Mouse (Mus musculus) small intestine, adult 2 months (tissue): Measurements from ENCODE around the gene Ccm2l. TPM values are rescaled to one million over a fixed set of nuclear protein-coding genes. Genes with fewer than 3 reads are reported as not detected.

Experiments
- H3K27ac ChIP-seq: fragments of 200-500 bp; 2 replicates; pipeline ENCODE4 v1.5.1; 2012; ENCODE audit warnings: low read depth, low read length, control low read depth, inconsistent platforms; ENCODE audit not compliant: insufficient read depth
- H3K27me3 ChIP-seq: fragments of 200-500 bp; 2 replicates; pipeline ENCODE4 v1.6.1; 2012; ENCODE audit warnings: mild to moderate bottlenecking, moderate library complexity, low read length, inconsistent platforms; ENCODE audit not compliant: control insufficient read depth, insufficient read depth
- H3K36me3 ChIP-seq: fragments of 200-500 bp; 2 replicates; pipeline ENCODE4 v1.6.1; 2012; ENCODE audit warnings: mild to moderate bottlenecking, low read length, control low read depth, inconsistent platforms; ENCODE audit not compliant: control insufficient read depth, insufficient read depth
- H3K4me1 ChIP-seq: fragments of 200-500 bp; 2 replicates; pipeline ENCODE4 v1.6.1; 2012; ENCODE audit warnings: low read length, inconsistent platforms, mixed read lengths; ENCODE audit not compliant: control insufficient read depth, insufficient read depth, insufficient read length
- H3K4me3 ChIP-seq: fragments of 200-500 bp; 2 replicates; pipeline ENCODE4 v1.5.1; 2012; ENCODE audit warnings: low read depth, mild to moderate bottlenecking, control low read depth, inconsistent platforms, low read length, moderate library complexity
- CTCF ChIP-seq: fragments of 200-500 bp; IDR thresholded peaks from 2 replicates; pipeline ENCODE4 v1.5.1; 2012; ENCODE audit warnings: low read depth, mild to moderate bottlenecking, control low read depth, inconsistent platforms, low read length, moderate library complexity, mixed read lengths; ENCODE audit not compliant: insufficient replicate concordance, insufficient read length; ENCODE audit errors: extremely low read depth
- POLR2A ChIP-seq: fragments of 200-500 bp; IDR thresholded peaks from 2 replicates; pipeline ENCODE4 v1.6.1; 2012; ENCODE audit warnings: low read depth, mild to moderate bottlenecking, control low read depth, inconsistent platforms, low read length, moderate library complexity
- WGBS: fragments of 180-500 bp; shearing (Covaris S2); methylation state at CpG from one replicate; pipeline ENCODE4 v1.1.7; 2018; 5-methylcytosine and 5-hydroxymethylcytosine counted together
- polyA plus RNA-seq: library from polyadenylated mRNA; depleted of rRNA; stranded (reverse); fragments of >200 nt; gene quantifications from 2 replicates; pipeline ENCODE4 v1.2.3, GENCODE M21; 2012

Ccm2l gene
- polyA plus RNA-seq, 1 experiment, result 9.2 TPM

GRCm38 (mm10) chr2:153053896-153054295 lies 11.9 kb upstream of the Ccm2l start:
- Histone ChIP-seq H3K36me3 (no peaks in the 10 kb centered on the region), H3K4me1 (no peaks in the 10 kb centered on the region), H3K27ac (no peak overlapping the region), H3K27me3 (no peaks in the 10 kb centered on the region), H3K4me3 (no peak overlapping the region)
- no peak for TF ChIP-seq CTCF
- no peak for TF ChIP-seq POLR2A
- 80% methylated on average over 8 of the region's 8 CpGs for WGBS

- Histone ChIP-seq H3K27me3 (no peaks in the 10 kb centered on the region), H3K4me1 (no peaks in the 10 kb centered on the region), H3K4me3 (no peak overlapping the region), H3K36me3 (no peaks in the 10 kb centered on the region), H3K27ac (no peak overlapping the region)
- 53% methylated on average over 6 of the region's 6 CpGs for WGBS
- peak; percentile 22; the same call in 1 of the 2 replicates for TF ChIP-seq CTCF
- no peak for TF ChIP-seq POLR2A
These were observed 10.4 kb upstream of the Ccm2l start for GRCm38 (mm10) chr2:153055270-153055920.

GRCm38 (mm10) chr2:153058365-153058764 lies 7.4 kb upstream of the Ccm2l start:
- H3K4me1 ChIP-seq, result no peaks in the 10 kb centered on the region
- H3K27ac ChIP-seq, result no peak overlapping the region
- H3K27me3 ChIP-seq, result no peaks in the 10 kb centered on the region
- H3K36me3 ChIP-seq, result no peaks in the 10 kb centered on the region
- no peak overlapping the region for H3K4me3 ChIP-seq
- TF ChIP-seq CTCF, result no peak
- TF ChIP-seq POLR2A, result no peak
- 49% methylated on average over 4 of the region's 4 CpGs for WGBS

GRCm38 (mm10) chr2:153060216-153060615 lies 5.5 kb upstream of the Ccm2l start:
- Histone ChIP-seq H3K4me1 (no peaks in the 10 kb centered on the region), H3K4me3 (no peak overlapping the region), H3K27me3 (no peaks in the 10 kb centered on the region), H3K36me3 (no peaks in the 10 kb centered on the region), H3K27ac (no peak overlapping the region)
- no peak for TF ChIP-seq CTCF
- TF ChIP-seq POLR2A, result no peak
- 78% methylated on average over 7 of the region's 7 CpGs for WGBS

- Histone ChIP-seq H3K27ac (no peak overlapping the region), H3K36me3 (no peaks in the 10 kb centered on the region), H3K27me3 (no peaks in the 10 kb centered on the region), H3K4me1 (no peaks in the 10 kb centered on the region), H3K4me3 (no peak overlapping the region)
- 38% methylated on average over 3 of the region's 3 CpGs for WGBS
- TF ChIP-seq CTCF (no peak), POLR2A (no peak)
These were observed 2.4 kb upstream of the Ccm2l start for GRCm38 (mm10) chr2:153063394-153063793.

GRCm38 (mm10) chr2:153064190-153064970 lies 1.4 kb upstream of the Ccm2l start:
- no peak for TF ChIP-seq POLR2A
- no peak for TF ChIP-seq CTCF
- 63% methylated on average over 9 of the region's 9 CpGs for WGBS
- Histone ChIP-seq H3K4me3 (no peak overlapping the region), H3K27ac (no peak overlapping the region), H3K36me3 (no peaks in the 10 kb centered on the region), H3K4me1 (no peaks in the 10 kb centered on the region), H3K27me3 (no peaks in the 10 kb centered on the region)

- Histone ChIP-seq H3K27ac (no peak overlapping the region; the same call in none of the 2 replicates), H3K36me3 (no peaks in the 10 kb centered on the region), H3K4me3 (no peak overlapping the region; the same call in 1 of the 2 replicates), H3K27me3 (peaks cover 9% of the 10 kb centered on the region), H3K4me1 (peaks cover 3% of the 10 kb centered on the region)
- 56% methylated on average over 6 of the region's 6 CpGs for WGBS
- TF ChIP-seq POLR2A (no peak), CTCF (no peak)
These were observed 1.2 kb downstream of the Ccm2l start for GRCm38 (mm10) chr2:153066991-153067390.
